Mouse (Mus musculus) CD4-positive helper T cell, adult 2 months (primary cell): ENCODE measurements around the gene Ern1.

Experiments
- DNase-seq: peaks from one replicate; pipeline ENCODE4 v3.0.0-alpha.2; 2012; ENCODE audit warnings: low read depth, missing footprints, low spot score

Gene Ern1

GRCm38 (mm10) chr11:106389611-106390010 lies 98.0 kb downstream of the Ern1 start:
- no peak for DNase-seq

GRCm38 (mm10) chr11:106387791-106388216 lies 99.8 kb downstream of the Ern1 start, which contains the start of gene Icam2:
Gene Icam2 (minus strand): TSS chr11:106388075.
- peak; percentile 88 for DNase-seq

- peak; percentile 73 for DNase-seq
Measured at GRCm38 (mm10) chr11:106387020-106387419, 100.6 kb downstream of the Ern1 start.

- DNase-seq = no peak
Measured at GRCm38 (mm10) chr11:106386409-106386808, 101.2 kb downstream of the Ern1 start.

GRCm38 (mm10) chr11:106383051-106383790 lies 104.4 kb downstream of the Ern1 start:
- no peak for DNase-seq

GRCm38 (mm10) chr11:106382424-106382823 lies 105.2 kb downstream of the Ern1 start:
- no peak for DNase-seq

GRCm38 (mm10) chr11:106381883-106382282 lies 105.8 kb downstream of the Ern1 start:
- no peak for DNase-seq

GRCm38 (mm10) chr11:106381011-106381410 lies 106.6 kb downstream of the Ern1 start:
- DNase-seq = no peak

- DNase-seq = no peak
Measured at GRCm38 (mm10) chr11:106374979-106375378, 112.7 kb downstream of the Ern1 start.

GRCm38 (mm10) chr11:106374559-106374958 lies 113.1 kb downstream of the Ern1 start:
- no peak for DNase-seq

GRCm38 (mm10) chr11:106373998-106374397 lies 113.7 kb downstream of the Ern1 start:
- DNase-seq = no peak

- DNase-seq = peak; percentile 68
Measured at GRCm38 (mm10) chr11:106366316-106366715, 121.3 kb downstream of the Ern1 start.

GRCm38 (mm10) chr11:106365366-106365765 lies 122.3 kb downstream of the Ern1 start, which contains the start of gene Prr29:
Gene Prr29 (plus strand): TSS chr11:106365472.
- DNase-seq = no peak

GRCm38 (mm10) chr11:106364712-106365111 lies 122.9 kb downstream of the Ern1 start:
- DNase-seq = no peak

- no peak for DNase-seq
Measured at GRCm38 (mm10) chr11:106359350-106359749, 128.3 kb downstream of the Ern1 start.

- DNase-seq = peak; percentile 18
Measured at GRCm38 (mm10) chr11:106355382-106356128, 132.1 kb downstream of the Ern1 start.

- DNase-seq = no peak
Measured at GRCm38 (mm10) chr11:106354181-106354580, 133.5 kb downstream of the Ern1 start.

- no peak for DNase-seq
Measured at GRCm38 (mm10) chr11:106353188-106353587, 134.5 kb downstream of the Ern1 start, which contains the start of gene Scn4a. Gene Scn4a (minus strand): TSS chr11:106353288.

GRCm38 (mm10) chr11:106351941-106352340 lies 135.7 kb downstream of the Ern1 start:
- peak; percentile 71 for DNase-seq

- no peak for DNase-seq
Measured at GRCm38 (mm10) chr11:106351253-106351652, 136.4 kb downstream of the Ern1 start.

- DNase-seq = no peak
Measured at GRCm38 (mm10) chr11:106350853-106351252, 136.8 kb downstream of the Ern1 start.

GRCm38 (mm10) chr11:106349772-106350171 lies 137.9 kb downstream of the Ern1 start:
- no peak for DNase-seq

- DNase-seq = no peak
Measured at GRCm38 (mm10) chr11:106344910-106345309, 142.7 kb downstream of the Ern1 start.
